Mouse (Mus musculus) lung, embryonic 14.5 days (tissue): Measurements from ENCODE around the gene Ccl8. TPM values are rescaled to one million over a fixed set of nuclear protein-coding genes. Genes with fewer than 3 reads are reported as not detected.

ENCODE experiments used
- ATAC-seq: fragments of 200-750 bp; cut with Nextera tagmentation; 2 replicates; pipeline ENCODE4 v1.8.0; 2017; ENCODE audit warnings: mild to moderate bottlenecking, moderate TSS enrichment, moderate library complexity; ENCODE audit not compliant: insufficient read depth
- DNase-seq: peaks from one replicate; pipeline ENCODE4 v3.0.0-alpha.2; 2015
- H3K27ac ChIP-seq: fragments of 300-500 bp; sonication (generic); 2 replicates; pipeline ENCODE4 v1.5.1; 2014; ENCODE audit warnings: low read depth, mild to moderate bottlenecking, moderate library complexity
- H3K27me3 ChIP-seq: fragments of 300-500 bp; sonication (generic); 2 replicates; pipeline ENCODE4 v1.6.1; 2014; ENCODE audit warnings: low read length, control low read depth; ENCODE audit not compliant: insufficient read depth
- H3K36me3 ChIP-seq: fragments of 300-500 bp; sonication (generic); 2 replicates; pipeline ENCODE4 v1.6.1; 2014; ENCODE audit warnings: control low read depth; ENCODE audit not compliant: insufficient read depth
- H3K4me1 ChIP-seq: fragments of 300-500 bp; sonication (generic); 2 replicates; pipeline ENCODE4 v1.6.1; 2014; ENCODE audit warnings: antibody characterized with exemption, control low read depth; ENCODE audit not compliant: insufficient read depth
- H3K4me2 ChIP-seq: fragments of 300-500 bp; sonication (generic); 2 replicates; pipeline ENCODE4 v1.6.1; 2014; ENCODE audit warnings: mild to moderate bottlenecking
- H3K4me3 ChIP-seq: fragments of 300-500 bp; sonication (generic); 2 replicates; pipeline ENCODE4 v1.5.1; 2014; ENCODE audit warnings: low read depth, low read length
- H3K9ac ChIP-seq: fragments of 300-500 bp; sonication (generic); 2 replicates; pipeline ENCODE4 v1.6.1; 2014
- H3K9me3 ChIP-seq: fragments of 300-500 bp; sonication (generic); 2 replicates; pipeline ENCODE4 v1.6.1; 2016; ENCODE audit warnings: low read depth, low read length, control low read depth
- CTCF ChIP-seq: IDR thresholded peaks from 2 replicates; pipeline ENCODE4 v1.5.1; 2016; ENCODE audit warnings: antibody characterized with exemption, low read depth
- WGBS: fragments of 180-500 bp; shearing (Covaris S2); extraction: QIAGEN DNeasy Blood & Tissue Kit; methylation state at CpG from one replicate; pipeline ENCODE4 v1.1.7; 2014; 5-methylcytosine and 5-hydroxymethylcytosine counted together
- polyA plus RNA-seq: library from polyadenylated mRNA; unstranded; fragments of >200 nt; fragmentation: Nextera tagmentation; extraction: Ambion mirVana; gene quantifications from 2 replicates; pipeline ENCODE4 v1.2.1, GENCODE M21; 2014

The Ccl8 gene
- polyA plus RNA-seq, 1 experiment from 2014 or later: not detected

- TF ChIP-seq CTCF: no peak
- no peak overlapping the region for H3K4me3 ChIP-seq
- WGBS: 28% methylated on average over 6 of the region's 6 CpGs
- no peaks in the 10 kb centered on the region for H3K4me1 ChIP-seq
- peak; percentile 60 for ATAC-seq
- H3K9ac ChIP-seq: no peak overlapping the region
- H3K27me3 ChIP-seq: no peaks in the 10 kb centered on the region
- no peaks in the 10 kb centered on the region for H3K36me3 ChIP-seq
- no peaks in the 10 kb centered on the region for H3K9me3 ChIP-seq
- no peak overlapping the region for H3K27ac ChIP-seq
- peak; percentile 86 for DNase-seq
- no peak overlapping the region for H3K4me2 ChIP-seq
These were observed 4.4 kb upstream of the Ccl8 start for GRCm38 (mm10) chr11:82110372-82111248.

- Histone ChIP-seq H3K9me3 (no peaks in the 10 kb centered on the region), H3K36me3 (no peaks in the 10 kb centered on the region), H3K9ac (no peak overlapping the region), H3K4me1 (no peaks in the 10 kb centered on the region), H3K27me3 (no peaks in the 10 kb centered on the region), H3K27ac (no peak overlapping the region), H3K4me2 (no peak overlapping the region), H3K4me3 (no peak overlapping the region)
- whole genome bisulfite sequencing: 77% methylated on average over 3 of the region's 3 CpGs
- ATAC-seq: no peak
- TF ChIP-seq CTCF: no peak
- no peak for DNase-seq
These were observed 1.1 kb downstream of the Ccl8 start for GRCm38 (mm10) chr11:82116041-82116440.

- H3K27ac ChIP-seq: no peak overlapping the region
- no peak for DNase-seq
- no peak for TF ChIP-seq CTCF
- H3K9me3 ChIP-seq: no peaks in the 10 kb centered on the region
- no peak overlapping the region for H3K4me2 ChIP-seq
- 68% methylated on average over 1 of the region's 1 CpGs for WGBS
- no peaks in the 10 kb centered on the region for H3K4me1 ChIP-seq
- no peak overlapping the region for H3K9ac ChIP-seq
- no peak for ATAC-seq
- H3K27me3 ChIP-seq: no peaks in the 10 kb centered on the region
- no peaks in the 10 kb centered on the region for H3K36me3 ChIP-seq
- no peak overlapping the region for H3K4me3 ChIP-seq
These were observed 18.0 kb downstream of the Ccl8 start for GRCm38 (mm10) chr11:82132977-82133376.

- H3K9ac ChIP-seq: no peak overlapping the region
- H3K36me3 ChIP-seq: no peaks in the 10 kb centered on the region
- no peak for DNase-seq
- TF ChIP-seq CTCF: no peak
- H3K4me3 ChIP-seq: no peak overlapping the region
- H3K4me2 ChIP-seq: no peak overlapping the region
- H3K4me1 ChIP-seq: peaks cover 16% of the 10 kb centered on the region
- no peaks in the 10 kb centered on the region for H3K9me3 ChIP-seq
- no peaks in the 10 kb centered on the region for H3K27me3 ChIP-seq
- no peak for ATAC-seq
- 89% methylated on average over 2 of the region's 2 CpGs for WGBS
- H3K27ac ChIP-seq: no peak overlapping the region
These were observed 21.2 kb downstream of the Ccl8 start for GRCm38 (mm10) chr11:82136196-82136595.

GRCm38 (mm10) chr11:82139492-82140094 is 24.6 kb downstream of the Ccl8 start:
- 0 out of 2 replicates have a peak overlapping the region, but pooled peaks have one; percentile 0 for H3K4me2 ChIP-seq
- 21% methylated on average over 7 of the region's 7 CpGs for WGBS
- TF ChIP-seq CTCF: no peak

GRCm38 (mm10) chr11:82159126-82159525 is 44.1 kb downstream of the Ccl8 start:
- peak; percentile 84 for DNase-seq
- Histone ChIP-seq H3K27ac (no peak overlapping the region), H3K27me3 (no peaks in the 10 kb centered on the region), H3K4me3 (no peak overlapping the region), H3K9me3 (no peaks in the 10 kb centered on the region), H3K9ac (no peak overlapping the region), H3K4me1 (no peaks in the 10 kb centered on the region), H3K4me2 (no peak overlapping the region), H3K36me3 (no peaks in the 10 kb centered on the region)
- ATAC-seq: peak; percentile 38
- 66% methylated on average over 2 of the region's 2 CpGs for WGBS
- TF ChIP-seq CTCF: no peak

More at GRCm38 (mm10) chr11:82139492-82140094, 24.6 kb downstream of the Ccl8 start:
- DNase-seq: peak; percentile 82
- Histone ChIP-seq H3K36me3 (no peaks in the 10 kb centered on the region), H3K27ac (peak overlapping the region; percentile 87), H3K27me3 (no peaks in the 10 kb centered on the region), H3K4me1 (peaks cover 16% of the 10 kb centered on the region), H3K9ac (no peak overlapping the region), H3K4me3 (no peak overlapping the region), H3K9me3 (no peaks in the 10 kb centered on the region)
- peak; percentile 94 for ATAC-seq

GRCm38 (mm10) chr11:82163285-82163684 is 48.3 kb downstream of the Ccl8 start:
- TF ChIP-seq CTCF: no peak
- ATAC-seq (no peak), DNase-seq (no peak)
- H3K9ac ChIP-seq: no peak overlapping the region
- H3K27me3 ChIP-seq: no peaks in the 10 kb centered on the region
- no peaks in the 10 kb centered on the region for H3K36me3 ChIP-seq
- no peak overlapping the region for H3K4me3 ChIP-seq
- WGBS: 63% methylated on average over 8 of the region's 8 CpGs
- no peaks in the 10 kb centered on the region for H3K4me1 ChIP-seq
- no peak overlapping the region for H3K27ac ChIP-seq
- no peaks in the 10 kb centered on the region for H3K9me3 ChIP-seq
- no peak overlapping the region for H3K4me2 ChIP-seq

Other genes with a start within 250 kb of the Ccl8 start
- gene Asic2, start 146.7 kb upstream of the Ccl8 start, polyA plus RNA-seq: 0.28 and 0.34 TPM in 2 replicates
- 35.2 and 36.9 TPM in 2 replicates for gene Ccl2, start 79.6 kb upstream of the Ccl8 start, polyA plus RNA-seq
- gene Gm17268, start 76.6 kb upstream of the Ccl8 start, polyA plus RNA-seq: not detected in 2 replicates
- 11.6 and 13.4 TPM in 2 replicates for gene Ccl7, start 69.5 kb upstream of the Ccl8 start, polyA plus RNA-seq
- 52.3 and 57.3 TPM in 2 replicates for gene Ccl11, start 57.4 kb upstream of the Ccl8 start, polyA plus RNA-seq
- gene Ccl12, start 13.3 kb upstream of the Ccl8 start, polyA plus RNA-seq: 2.9 and 5.3 TPM in 2 replicates
- not detected in 2 replicates for gene Ccl1, start 190.5 kb downstream of the Ccl8 start, polyA plus RNA-seq